Mouse (Mus musculus) duodenum, adult 2 months (tissue): Measurements from ENCODE around the gene Rab5if. TPM values are rescaled to one million over a fixed set of nuclear protein-coding genes. Genes with fewer than 3 reads are reported as not detected.

Experiments
- polyA plus RNA-seq: library from polyadenylated mRNA; depleted of rRNA; stranded (reverse); fragments of >200 nt; gene quantifications from 2 replicates; pipeline ENCODE4 v1.2.3, GENCODE M21; 2012; ENCODE audit warnings: low replicate concordance; rRNA removed

Rab5if gene
- polyA plus RNA-seq: 156 and 235 TPM in 2 replicates

DNA sequence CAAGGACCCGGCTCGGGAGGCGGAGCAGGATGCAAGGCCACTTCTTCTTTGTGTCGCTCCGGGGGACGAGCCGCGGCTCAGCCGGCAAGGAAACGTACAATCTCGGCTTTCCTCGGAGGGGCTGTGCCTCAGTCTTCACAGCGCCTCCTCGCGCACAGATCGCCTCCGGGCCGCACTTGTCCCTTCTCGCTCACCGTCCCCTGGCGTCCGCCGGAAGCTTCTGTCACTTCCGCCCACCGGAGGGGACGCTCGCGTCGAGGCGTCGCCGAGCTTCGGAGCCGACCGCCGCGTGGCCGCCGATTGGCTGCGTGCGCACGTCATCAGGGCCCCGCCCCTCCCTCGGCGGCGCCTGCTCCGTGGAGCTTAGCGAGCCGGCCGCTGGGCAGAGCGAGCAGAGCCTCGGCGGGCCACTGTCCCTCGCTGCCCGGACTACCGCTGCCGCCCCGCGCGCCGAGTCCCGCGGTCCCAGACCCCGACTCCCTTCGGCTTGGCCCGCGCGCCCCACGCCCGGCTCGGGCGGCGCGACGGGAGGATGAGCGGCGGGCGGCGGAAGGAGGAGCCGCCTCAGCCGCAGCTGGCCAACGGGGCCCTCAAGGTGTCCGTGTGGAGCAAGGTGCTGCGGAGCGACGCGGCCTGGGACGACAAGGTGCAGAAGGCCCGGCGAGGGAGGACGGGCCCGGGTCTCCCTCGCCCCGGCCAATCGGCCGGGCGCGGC lies at the start of gene Rab5if:
Gene Rab5if, plus strand, starts transcription at position 357 of the 715 bp plus-strand sequence.

DNA sequence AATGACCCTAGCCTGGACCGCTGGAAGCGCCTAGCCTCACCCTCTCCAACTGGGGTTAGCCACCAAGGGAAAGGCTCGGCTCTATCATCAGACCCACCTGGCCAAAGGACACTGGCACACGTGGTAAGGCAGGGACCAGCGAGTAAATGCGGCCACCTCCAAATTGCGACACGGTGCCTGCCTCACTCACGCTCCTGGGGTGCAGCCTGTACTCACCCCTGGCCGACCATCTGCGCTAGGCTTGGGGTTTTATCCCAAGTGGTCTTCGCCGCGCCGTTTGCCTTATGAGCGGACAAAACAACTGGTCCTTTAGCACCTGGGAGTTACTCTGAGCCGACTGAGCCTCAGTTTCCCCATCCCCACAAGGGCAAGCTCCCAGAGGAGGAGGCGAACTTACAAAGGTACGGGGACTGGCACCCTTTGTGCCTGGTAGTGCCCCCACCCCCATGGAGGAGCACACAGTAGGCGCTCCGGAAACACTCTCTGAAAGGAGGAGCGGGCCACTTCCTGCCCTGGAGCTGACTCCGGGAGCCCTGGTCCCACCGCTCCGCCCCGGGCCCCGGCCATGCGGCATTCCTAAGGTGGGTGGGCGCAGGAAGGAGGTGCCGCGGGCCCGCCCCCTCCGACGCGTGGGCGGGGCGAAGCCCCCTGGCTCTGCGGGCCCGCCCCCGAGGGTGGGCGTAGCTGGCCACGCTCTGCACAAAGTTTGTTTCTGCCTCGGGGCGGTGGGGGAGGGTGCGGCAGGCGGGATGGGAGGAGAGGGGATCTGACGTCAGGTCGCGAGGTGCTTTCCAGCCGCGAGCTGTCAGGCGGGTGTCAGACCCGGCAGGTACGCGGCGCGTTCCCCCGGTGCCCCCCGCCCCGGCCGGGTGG lies 23.4 kb upstream of the Rab5if start, which contains the start of gene Tgif2:
Gene Tgif2, plus strand, starts transcription at position 689 of the 873 bp plus-strand sequence.

DNA sequence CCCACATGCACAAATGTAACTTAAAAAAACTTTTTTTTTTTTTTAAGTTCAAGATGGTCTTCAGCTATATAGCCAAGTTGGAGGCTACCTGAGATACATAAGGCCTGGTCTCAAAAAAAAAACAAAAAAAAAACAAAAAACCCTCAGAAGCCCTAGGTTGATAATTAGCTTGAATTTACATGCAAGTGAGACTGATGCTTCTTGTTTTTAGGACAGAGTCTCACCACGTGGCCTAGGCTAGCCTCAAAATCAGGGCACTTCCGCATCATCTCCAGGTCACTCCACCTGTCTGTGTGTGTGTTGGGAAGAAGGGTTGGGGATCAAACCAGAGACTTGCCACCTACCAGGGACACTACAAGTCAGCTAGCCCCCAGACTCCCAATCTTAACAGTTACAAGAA lies 5.1 kb upstream of the Rab5if start, which contains the start of gene 4930518I15Rik:
Gene 4930518I15Rik, minus strand, starts transcription at position 112 of the 400 bp plus-strand sequence.

DNA sequence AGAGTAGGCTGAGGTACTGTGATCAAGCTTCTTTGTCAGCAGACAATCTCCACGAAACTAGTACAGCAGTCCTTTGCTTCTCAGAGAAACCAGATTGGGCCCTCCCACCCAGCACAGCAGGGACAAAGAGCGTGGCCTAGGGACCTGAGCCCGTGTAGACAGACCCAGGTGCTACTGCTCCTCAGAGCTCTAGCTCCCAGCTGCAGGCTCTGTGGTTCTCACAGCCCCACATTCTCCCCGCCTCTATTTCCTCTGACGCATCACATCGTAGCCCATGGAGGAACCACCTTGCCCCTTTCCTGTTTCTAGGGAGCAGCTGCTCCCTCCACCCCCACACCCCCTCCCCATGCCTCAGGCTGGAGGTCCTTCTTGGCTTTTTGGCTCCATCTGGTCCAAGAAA lies 24.1 kb downstream of the Rab5if start, which contains the start of gene Sla2:
Gene Sla2, minus strand, starts transcription at position 176 of the 400 bp plus-strand sequence.

Other genes starting within 250 kb of the Rab5if start
- gene Dlgap4, start 249.4 kb upstream of the Rab5if start, polyA plus RNA-seq: 53.5 and 59.4 TPM in 2 replicates
- gene Myl9, start 87.7 kb upstream of the Rab5if start, polyA plus RNA-seq: 421 and 441 TPM in 2 replicates
- gene Tgif2, start 23.1 kb upstream of the Rab5if start, polyA plus RNA-seq: 2.1 and 7.5 TPM in 2 replicates
- gene 4930518I15Rik, start 5.2 kb upstream of the Rab5if start, polyA plus RNA-seq: 0.13 and 0.25 TPM in 2 replicates
- gene Sla2, start 24.1 kb downstream of the Rab5if start, polyA plus RNA-seq: 0.67 and 1.8 TPM in 2 replicates
- 38.7 and 40.1 TPM in 2 replicates for gene Ndrg3, start 128.9 kb downstream of the Rab5if start, polyA plus RNA-seq
- gene Dsn1, start 144.0 kb downstream of the Rab5if start, polyA plus RNA-seq: 0.89 and 1.1 TPM in 2 replicates
- 2.6 and 5.2 TPM in 2 replicates for gene Soga1, start 216.1 kb downstream of the Rab5if start, polyA plus RNA-seq
- gene Tldc2, start 223.9 kb downstream of the Rab5if start, polyA plus RNA-seq: 14.8 and 21.4 TPM in 2 replicates